Mouse (Mus musculus) heart, adult 8-10 months (tissue): ENCODE measurements around the gene Wbp2. TPM values are rescaled to one million over a fixed set of nuclear protein-coding genes. Genes with fewer than 3 reads are reported as not detected.

Experiments used
- DNase-seq: peaks from one replicate; pipeline ENCODE4 v3.0.0; 2022; ENCODE audit warnings: low spot score
- total RNA-seq, 4 experiments: library from RNA; stranded (reverse); gene quantifications; 2 replicates each; pipeline ENCODE4 v1.2.4; 2022

The Wbp2 gene
- total RNA-seq, 4 experiments from 2014 or later, result 108 to 126 (median 116) TPM

GRCm38 (mm10) chr11:116091591-116091990, 4.8 kb upstream of the Wbp2 start:
- DNase-seq, result no peak

- no peak for DNase-seq
These were observed 2.8 kb upstream of the Wbp2 start for GRCm38 (mm10) chr11:116089545-116089944.

GRCm38 (mm10) chr11:116088741-116089394, 2.1 kb upstream of the Wbp2 start:
- no peak for DNase-seq

GRCm38 (mm10) chr11:116088188-116088587, 1.4 kb upstream of the Wbp2 start:
- DNase-seq, result no peak

- peak; percentile 93 for DNase-seq
These were observed 667 bp upstream of the Wbp2 start for GRCm38 (mm10) chr11:116087194-116088130.

GRCm38 (mm10) chr11:116084166-116084565, 2.6 kb downstream of the Wbp2 start:
- DNase-seq, result no peak

GRCm38 (mm10) chr11:116083096-116083672, 3.6 kb downstream of the Wbp2 start:
- DNase-seq, result no peak

- DNase-seq, result no peak
These were observed 5.7 kb downstream of the Wbp2 start for GRCm38 (mm10) chr11:116081081-116081480.

GRCm38 (mm10) chr11:116079511-116079910, 7.3 kb downstream of the Wbp2 start:
- DNase-seq, result no peak

GRCm38 (mm10) chr11:116078676-116079320, 8.0 kb downstream of the Wbp2 start:
- DNase-seq, result no peak

GRCm38 (mm10) chr11:116078221-116078620, 8.6 kb downstream of the Wbp2 start:
- no peak for DNase-seq

GRCm38 (mm10) chr11:116077446-116078204, 9.2 kb downstream of the Wbp2 start, which contains the start of gene Unc13d:
Gene Unc13d, minus strand, starts transcription at chr11:116077961.
- DNase-seq, result no peak

GRCm38 (mm10) chr11:116076836-116077235, 10.0 kb downstream of the Wbp2 start:
- no peak for DNase-seq

- no peak for DNase-seq
These were observed 10.6 kb downstream of the Wbp2 start for GRCm38 (mm10) chr11:116076266-116076540.

- DNase-seq, result no peak
These were observed 11.1 kb downstream of the Wbp2 start for GRCm38 (mm10) chr11:116075539-116076265.

GRCm38 (mm10) chr11:116074436-116074991, 12.3 kb downstream of the Wbp2 start:
- no peak for DNase-seq

GRCm38 (mm10) chr11:116072608-116073007, 14.2 kb downstream of the Wbp2 start:
- DNase-seq, result no peak

GRCm38 (mm10) chr11:116071510-116071909, 15.3 kb downstream of the Wbp2 start:
- DNase-seq, result no peak

- DNase-seq, result no peak
These were observed 21.4 kb downstream of the Wbp2 start for GRCm38 (mm10) chr11:116065345-116065744.

GRCm38 (mm10) chr11:116064187-116064867, 22.5 kb downstream of the Wbp2 start:
- DNase-seq, result no peak
